Mouse (Mus musculus) cortical plate, adult 2 months (tissue): ENCODE measurements around the gene Bbs9.

ENCODE experiments used
- CTCF ChIP-seq: fragments of 200-500 bp; IDR thresholded peaks from 2 replicates; pipeline ENCODE4 v1.5.1; 2011; ENCODE audit warnings: mild to moderate bottlenecking, control low read depth, low read length; ENCODE audit not compliant: insufficient read depth; ENCODE audit errors: extremely low read depth
- POLR2A ChIP-seq: fragments of 200-500 bp; IDR thresholded peaks from 2 replicates; pipeline ENCODE4 v1.6.1; 2011; ENCODE audit warnings: mild to moderate bottlenecking, low read length, control low read depth; ENCODE audit not compliant: insufficient read depth; ENCODE audit errors: extremely low read depth

DNA sequence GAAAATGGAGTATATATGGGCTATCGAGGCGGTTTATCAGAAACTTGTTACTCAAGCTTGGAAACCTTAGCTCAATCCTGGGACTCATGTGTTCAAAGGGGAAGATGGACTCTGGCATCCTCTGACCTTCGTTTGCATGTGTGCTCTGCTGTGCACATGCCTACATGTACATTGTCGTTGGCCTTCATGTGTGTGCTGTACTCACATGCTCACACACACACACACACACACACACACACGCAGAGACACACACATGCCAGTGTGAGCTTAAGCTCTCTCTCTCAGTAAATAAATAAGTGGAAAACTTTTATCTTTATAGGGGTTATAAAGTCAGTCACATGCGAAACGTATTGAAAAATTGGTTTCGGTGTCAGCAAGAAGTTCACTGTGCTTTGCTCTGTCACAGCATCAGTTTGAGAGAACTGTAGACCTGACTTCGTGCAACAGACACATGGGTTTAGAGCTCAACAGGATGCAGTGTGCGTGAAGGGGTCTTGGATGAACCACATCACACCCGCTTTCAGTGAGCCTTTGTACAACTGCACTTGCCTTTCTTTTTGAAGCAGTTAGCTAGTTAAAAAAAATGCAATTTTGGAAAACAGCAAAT, 62.4 kb downstream of the Bbs9 start:
- no peak for TF ChIP-seq CTCF
- no peak for TF ChIP-seq POLR2A
